Mouse (Mus musculus): ENCODE results near the gene Hebp1. TPM values are rescaled to one million over a fixed set of nuclear protein-coding genes. Genes with fewer than 3 reads are reported as not detected.

Gene Hebp1
- polyA plus RNA-seq, 1 experiment from 2014 or later, result 2.9 TPM

DNA sequence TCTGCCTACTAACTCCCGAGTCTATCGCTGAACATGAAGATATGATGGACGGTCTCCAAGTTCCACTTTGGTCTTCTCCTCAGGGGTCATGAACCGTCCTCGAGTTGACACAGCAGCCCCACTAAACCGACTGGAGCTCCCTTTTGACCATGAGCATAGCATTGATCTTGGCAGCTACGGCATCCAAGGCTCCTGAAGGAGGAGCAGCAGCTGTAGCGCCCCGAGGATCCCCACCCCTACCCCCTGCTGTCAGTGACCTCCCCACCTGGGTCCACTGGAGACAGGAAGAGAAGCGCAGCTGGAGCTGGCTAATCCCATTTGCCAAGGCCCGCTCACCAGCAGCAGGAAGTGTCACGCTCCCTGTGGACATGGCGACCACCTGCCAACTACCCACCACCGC is 26.1 kb downstream of the Hebp1 start:
- Histone ChIP-seq H3K4me2 (no peak overlapping the region), H3K9ac (ENCODE audit: low read length) (no peak overlapping the region), H3K9me3 (ENCODE audit: control insufficient read depth, low read length) (no peaks in the 10 kb centered on the region), H3K4me3 (ENCODE audit: low read depth, low read length) (no peak overlapping the region), H3K36me3 (ENCODE audit: control insufficient read depth, insufficient read depth, low read length) (no peaks in the 10 kb centered on the region), H3K4me1 (ENCODE audit: control insufficient read depth, insufficient read depth, low read length) (peaks cover 5% of the 10 kb centered on the region; the same call in 1 of the 2 replicates), H3K27ac (ENCODE audit: low read depth, low read length) (no peak overlapping the region), H3K27me3 (ENCODE audit: control insufficient read depth, insufficient read depth, low read length) (no peaks in the 10 kb centered on the region)
- DNase-seq (ENCODE audit: low spot score, missing footprints) (peak; percentile 80), ATAC-seq (ENCODE audit: low FRiP score) (no peak)
- 66% methylated on average over 14 of the region's 14 CpGs for WGBS

DNA sequence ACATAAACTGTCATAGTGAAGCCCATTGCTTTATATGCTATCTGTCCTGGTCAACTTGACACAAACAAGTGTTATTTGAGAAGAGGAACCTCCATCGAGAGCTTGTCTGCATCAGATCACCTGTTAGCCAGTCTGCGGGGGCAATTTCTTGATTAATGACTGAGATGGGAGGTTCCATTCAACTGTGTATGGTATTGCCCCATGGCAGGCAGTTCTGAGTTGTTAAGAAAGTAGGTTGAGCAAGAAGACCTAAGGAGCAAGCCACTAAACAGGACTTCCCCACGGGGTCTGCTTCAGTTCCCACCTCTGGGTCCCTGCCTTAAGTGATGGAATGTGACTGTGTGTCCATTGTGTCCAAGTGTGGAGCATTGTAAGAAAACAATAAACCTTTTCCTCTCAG is 28.6 kb downstream of the Hebp1 start:
- Histone ChIP-seq H3K9ac (ENCODE audit: low read length) (no peak overlapping the region), H3K36me3 (ENCODE audit: control insufficient read depth, insufficient read depth, low read length) (no peaks in the 10 kb centered on the region), H3K9me3 (ENCODE audit: control insufficient read depth, low read length) (no peaks in the 10 kb centered on the region), H3K4me2 (no peak overlapping the region), H3K27ac (ENCODE audit: low read depth, low read length) (no peak overlapping the region), H3K4me3 (ENCODE audit: low read depth, low read length) (no peak overlapping the region), H3K4me1 (ENCODE audit: control insufficient read depth, insufficient read depth, low read length) (peaks cover 5% of the 10 kb centered on the region; the same call in 1 of the 2 replicates), H3K27me3 (ENCODE audit: control insufficient read depth, insufficient read depth, low read length) (no peaks in the 10 kb centered on the region)
- 90% methylated on average over 3 of the region's 3 CpGs for WGBS
- DNase-seq (ENCODE audit: low spot score, missing footprints) (peak; percentile 77), ATAC-seq (ENCODE audit: low FRiP score) (no peak)

DNA sequence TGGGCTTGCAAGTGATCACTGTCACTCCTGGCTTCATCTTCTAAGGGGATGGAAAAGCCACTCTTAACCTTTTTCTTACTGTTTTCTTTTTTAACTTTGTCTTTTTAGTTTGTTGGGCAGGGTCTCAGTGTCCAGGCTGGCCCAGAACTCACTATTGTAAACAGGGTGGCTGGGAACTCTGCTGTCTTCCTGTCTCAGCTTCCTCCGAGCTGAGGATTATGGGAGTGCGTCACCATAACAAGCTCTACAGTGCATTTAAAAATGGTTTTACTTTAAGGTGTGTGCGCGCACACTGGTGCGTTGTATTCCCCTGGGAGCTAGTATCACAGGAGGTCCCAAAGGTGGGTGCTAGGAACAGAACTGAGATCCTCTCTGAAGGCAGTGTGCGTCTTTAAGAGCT is 29.4 kb downstream of the Hebp1 start:
- Histone ChIP-seq H3K27ac (ENCODE audit: low read depth, low read length) (no peak overlapping the region), H3K4me2 (peak overlapping the region; percentile 96), H3K27me3 (ENCODE audit: control insufficient read depth, insufficient read depth, low read length) (no peaks in the 10 kb centered on the region), H3K36me3 (ENCODE audit: control insufficient read depth, insufficient read depth, low read length) (no peaks in the 10 kb centered on the region), H3K9ac (ENCODE audit: low read length) (peak overlapping the region; percentile 66; the same call in 1 of the 2 replicates), H3K9me3 (ENCODE audit: control insufficient read depth, low read length) (no peaks in the 10 kb centered on the region), H3K4me1 (ENCODE audit: control insufficient read depth, insufficient read depth, low read length) (peaks cover 5% of the 10 kb centered on the region; the same call in 1 of the 2 replicates), H3K4me3 (ENCODE audit: low read depth, low read length) (peak overlapping the region; percentile 51)
- ATAC-seq (ENCODE audit: low FRiP score), result no peak
- DNase-seq (ENCODE audit: low spot score, missing footprints), result peak; percentile 85
- WGBS, result 73% methylated on average over 6 of the region's 6 CpGs

DNA sequence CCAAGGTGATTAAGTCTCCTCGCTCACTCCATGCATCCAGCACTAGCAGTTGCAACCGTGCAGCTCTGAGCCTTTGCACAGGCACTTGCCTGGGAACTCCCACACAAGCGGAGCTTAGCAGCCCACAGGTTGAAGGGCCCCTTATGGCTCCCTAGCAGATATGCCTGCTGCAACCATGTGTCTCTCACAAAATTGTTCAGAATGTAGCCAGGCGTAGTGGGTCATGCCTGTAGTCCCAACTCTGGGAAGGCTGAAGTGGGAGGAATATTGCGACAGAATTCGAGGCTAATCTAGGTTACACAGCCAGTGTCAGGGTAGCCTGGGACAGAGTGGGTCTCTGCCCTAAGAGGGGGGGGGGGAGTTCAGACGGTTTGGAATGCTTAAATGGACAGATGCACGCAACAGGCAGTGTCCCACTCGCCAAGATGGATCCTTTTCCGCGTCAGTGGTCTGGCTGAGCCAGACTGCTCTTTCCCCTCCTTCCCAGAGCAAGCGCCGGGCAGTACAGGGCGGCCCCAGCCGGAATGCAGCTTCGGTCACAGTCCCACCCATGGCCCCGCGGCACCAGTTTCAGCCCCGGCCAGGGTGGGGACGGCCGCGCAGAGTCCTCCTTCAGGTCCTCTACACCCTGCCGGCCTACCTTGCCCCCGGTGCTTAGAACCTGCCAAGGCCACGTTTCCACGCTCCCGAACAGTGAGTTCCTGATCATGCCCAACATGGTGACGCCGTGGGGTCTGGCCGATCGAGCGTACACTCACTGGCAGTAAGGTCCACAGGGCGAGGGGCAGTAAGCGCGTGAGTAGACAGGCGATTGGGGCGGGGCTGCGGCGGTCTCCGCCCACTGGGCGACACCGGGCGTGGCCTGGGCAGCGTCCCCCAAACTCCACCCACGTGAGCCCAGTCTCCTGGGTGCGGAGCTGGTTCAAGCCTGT is 30.2 kb downstream of the Hebp1 start:
- no peak overlapping the region for H3K27ac ChIP-seq (ENCODE audit: low read depth, low read length)
- peak overlapping the region; percentile 51 for H3K4me3 ChIP-seq (ENCODE audit: low read depth, low read length)
- peak; percentile 98 for DNase-seq (ENCODE audit: low spot score, missing footprints)
- H3K9ac ChIP-seq (ENCODE audit: low read length), result peak overlapping the region; percentile 66
- H3K4me1 ChIP-seq (ENCODE audit: control insufficient read depth, insufficient read depth, low read length), result peaks cover 7% of the 10 kb centered on the region
- WGBS, result 4% methylated on average over 46 of the region's 46 CpGs
- peak; percentile 91 for ATAC-seq (ENCODE audit: low FRiP score)
- H3K9me3 ChIP-seq (ENCODE audit: control insufficient read depth, low read length), result no peaks in the 10 kb centered on the region
- no peaks in the 10 kb centered on the region for H3K36me3 ChIP-seq (ENCODE audit: control insufficient read depth, insufficient read depth, low read length)
- H3K4me2 ChIP-seq, result peak overlapping the region; percentile 96
- H3K27me3 ChIP-seq (ENCODE audit: control insufficient read depth, insufficient read depth, low read length), result no peaks in the 10 kb centered on the region

DNA sequence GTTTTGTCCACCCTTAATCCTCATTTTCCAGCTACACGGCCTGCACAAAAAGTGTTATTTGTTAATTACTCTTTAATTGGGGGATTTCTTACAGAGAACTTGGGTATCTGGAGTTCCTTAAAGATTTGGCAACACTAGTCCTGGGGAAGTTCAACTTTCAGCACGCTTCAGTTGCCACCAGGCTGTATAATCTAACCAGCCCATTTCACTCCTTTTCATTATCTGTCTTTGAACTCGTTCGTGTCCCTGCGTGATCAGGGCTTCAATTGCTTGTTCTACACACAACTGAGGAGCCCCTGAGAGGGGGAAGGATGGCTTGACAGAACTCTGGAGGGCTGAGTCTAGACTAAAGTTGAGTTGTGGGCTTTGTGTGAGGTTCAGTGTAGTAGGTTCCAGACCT is 31.1 kb downstream of the Hebp1 start:
- Histone ChIP-seq H3K27me3 (ENCODE audit: control insufficient read depth, insufficient read depth, low read length) (no peaks in the 10 kb centered on the region), H3K4me3 (ENCODE audit: low read depth, low read length) (no peak overlapping the region), H3K4me2 (no peak overlapping the region), H3K27ac (ENCODE audit: low read depth, low read length) (no peak overlapping the region), H3K9ac (ENCODE audit: low read length) (no peak overlapping the region), H3K4me1 (ENCODE audit: control insufficient read depth, insufficient read depth, low read length) (peaks cover 7% of the 10 kb centered on the region), H3K9me3 (ENCODE audit: control insufficient read depth, low read length) (no peaks in the 10 kb centered on the region), H3K36me3 (ENCODE audit: control insufficient read depth, insufficient read depth, low read length) (no peaks in the 10 kb centered on the region)
- DNase-seq (ENCODE audit: low spot score, missing footprints), result no peak
- 61% methylated on average over 5 of the region's 5 CpGs for WGBS
- ATAC-seq (ENCODE audit: low FRiP score), result no peak

DNA sequence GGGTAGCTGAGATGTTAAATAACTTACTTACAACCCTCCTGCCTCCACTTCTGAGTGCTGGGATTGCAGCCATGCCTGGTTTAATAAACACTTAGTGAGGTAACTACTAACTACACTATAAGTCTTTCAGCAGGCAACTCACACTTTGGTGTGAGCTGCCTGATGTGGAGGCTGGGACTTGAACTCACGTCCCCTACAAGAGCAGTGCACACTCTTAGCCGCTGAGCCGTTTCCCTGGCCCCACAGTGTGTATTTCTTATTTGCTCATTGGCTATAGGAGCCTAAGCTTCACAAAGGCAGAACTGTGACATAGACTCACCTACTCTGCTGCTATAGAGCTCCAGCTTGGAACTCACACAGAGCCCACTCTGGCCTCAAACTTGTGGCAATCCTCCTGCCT is 31.6 kb downstream of the Hebp1 start:
- no peak overlapping the region for H3K4me2 ChIP-seq
- 93% methylated on average over 3 of the region's 3 CpGs for WGBS
- H3K4me3 ChIP-seq (ENCODE audit: low read depth, low read length), result no peak overlapping the region
- no peaks in the 10 kb centered on the region for H3K27me3 ChIP-seq (ENCODE audit: control insufficient read depth, insufficient read depth, low read length)
- no peak overlapping the region for H3K27ac ChIP-seq (ENCODE audit: low read depth, low read length)
- peaks cover 7% of the 10 kb centered on the region for H3K4me1 ChIP-seq (ENCODE audit: control insufficient read depth, insufficient read depth, low read length)
- no peaks in the 10 kb centered on the region for H3K9me3 ChIP-seq (ENCODE audit: control insufficient read depth, low read length)
- ATAC-seq (ENCODE audit: low FRiP score), result no peak
- no peak overlapping the region for H3K9ac ChIP-seq (ENCODE audit: low read length)
- H3K36me3 ChIP-seq (ENCODE audit: control insufficient read depth, insufficient read depth, low read length), result no peaks in the 10 kb centered on the region
- peak; percentile 54 for DNase-seq (ENCODE audit: low spot score, missing footprints)

DNA sequence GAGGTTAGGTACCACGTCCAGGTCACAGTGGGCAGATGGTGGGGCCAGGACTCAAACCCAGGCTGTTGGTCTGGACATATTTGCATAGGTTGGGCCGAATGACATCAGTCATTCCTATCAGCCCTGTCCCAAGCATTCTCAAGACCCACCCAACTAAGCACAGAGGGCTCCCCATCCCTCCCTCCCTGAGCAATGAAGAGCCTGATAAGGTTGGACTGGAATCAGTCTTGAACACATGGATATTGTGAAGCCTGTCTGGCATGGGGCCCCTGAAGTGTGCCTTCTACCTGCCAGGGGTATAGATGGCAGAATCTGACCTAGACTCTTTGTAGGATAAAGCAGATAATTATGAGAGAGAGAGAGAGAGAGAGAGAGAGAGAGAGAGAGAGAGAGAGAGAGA is 32.1 kb downstream of the Hebp1 start:
- Histone ChIP-seq H3K27ac (ENCODE audit: low read depth, low read length) (no peak overlapping the region), H3K4me2 (no peak overlapping the region), H3K36me3 (ENCODE audit: control insufficient read depth, insufficient read depth, low read length) (no peaks in the 10 kb centered on the region), H3K4me1 (ENCODE audit: control insufficient read depth, insufficient read depth, low read length) (peaks cover 7% of the 10 kb centered on the region), H3K27me3 (ENCODE audit: control insufficient read depth, insufficient read depth, low read length) (no peaks in the 10 kb centered on the region), H3K9me3 (ENCODE audit: control insufficient read depth, low read length) (no peaks in the 10 kb centered on the region), H3K4me3 (ENCODE audit: low read depth, low read length) (no peak overlapping the region), H3K9ac (ENCODE audit: low read length) (no peak overlapping the region)
- 64% methylated on average over 2 of the region's 2 CpGs for WGBS
- no peak for ATAC-seq (ENCODE audit: low FRiP score)
- no peak for DNase-seq (ENCODE audit: low spot score, missing footprints)

DNA sequence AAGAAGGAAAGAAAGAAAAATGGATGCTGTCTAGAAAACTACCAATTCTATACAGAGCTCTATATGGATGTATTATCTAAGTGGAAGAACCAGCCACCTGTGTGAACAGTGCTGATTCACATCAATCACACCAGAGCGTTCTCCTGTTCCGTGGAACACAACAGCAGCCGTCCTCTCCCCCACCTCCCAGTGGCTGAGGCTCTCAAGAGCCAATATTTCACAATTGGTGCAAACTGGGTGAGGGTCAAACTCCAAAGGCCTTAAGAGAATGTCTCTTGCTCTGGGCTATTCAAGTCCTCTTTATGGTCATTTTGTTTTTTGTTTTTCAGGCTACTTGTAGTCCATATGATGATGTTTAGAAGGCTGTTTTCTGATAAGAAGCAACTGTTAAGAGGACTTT is 32.6 kb downstream of the Hebp1 start:
- Histone ChIP-seq H3K4me3 (ENCODE audit: low read depth, low read length) (no peak overlapping the region), H3K9ac (ENCODE audit: low read length) (no peak overlapping the region), H3K36me3 (ENCODE audit: control insufficient read depth, insufficient read depth, low read length) (no peaks in the 10 kb centered on the region), H3K9me3 (ENCODE audit: control insufficient read depth, low read length) (no peaks in the 10 kb centered on the region), H3K27me3 (ENCODE audit: control insufficient read depth, insufficient read depth, low read length) (no peaks in the 10 kb centered on the region), H3K4me1 (ENCODE audit: control insufficient read depth, insufficient read depth, low read length) (peaks cover 7% of the 10 kb centered on the region), H3K27ac (ENCODE audit: low read depth, low read length) (no peak overlapping the region), H3K4me2 (no peak overlapping the region)
- WGBS, result 74% methylated on average over 3 of the region's 3 CpGs
- DNase-seq (ENCODE audit: low spot score, missing footprints) (no peak), ATAC-seq (ENCODE audit: low FRiP score) (no peak)

DNA sequence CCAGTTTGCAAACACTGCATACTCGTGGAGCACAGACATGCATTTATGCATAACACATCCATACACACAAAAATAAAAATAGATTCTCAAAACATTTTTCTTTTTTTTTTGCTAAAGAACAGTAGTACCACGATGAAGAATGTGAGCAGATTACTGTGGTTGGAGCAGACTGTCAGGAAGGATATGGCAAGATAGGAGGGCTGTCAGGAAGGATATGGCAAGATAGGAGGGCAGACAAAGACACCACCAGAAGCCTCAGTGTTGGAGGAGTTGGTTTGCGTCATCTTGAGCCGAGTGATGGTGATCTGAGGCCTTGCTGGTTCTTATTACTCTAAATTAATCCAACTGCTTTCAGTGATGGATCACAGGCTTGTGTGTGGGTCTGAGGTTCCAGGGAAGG is 35.0 kb downstream of the Hebp1 start:
- H3K4me3 ChIP-seq (ENCODE audit: low read depth, low read length), result no peak overlapping the region
- H3K9ac ChIP-seq (ENCODE audit: low read length), result no peak overlapping the region
- peaks cover 4% of the 10 kb centered on the region; the same call in 1 of the 2 replicates for H3K4me1 ChIP-seq (ENCODE audit: control insufficient read depth, insufficient read depth, low read length)
- no peak overlapping the region for H3K27ac ChIP-seq (ENCODE audit: low read depth, low read length)
- H3K9me3 ChIP-seq (ENCODE audit: control insufficient read depth, low read length), result no peaks in the 10 kb centered on the region
- H3K36me3 ChIP-seq (ENCODE audit: control insufficient read depth, insufficient read depth, low read length), result no peaks in the 10 kb centered on the region
- 77% methylated on average over 4 of the region's 4 CpGs for WGBS
- no peak overlapping the region for H3K4me2 ChIP-seq
- peak; percentile 37 for DNase-seq (ENCODE audit: low spot score, missing footprints)
- no peak for ATAC-seq (ENCODE audit: low FRiP score)
- H3K27me3 ChIP-seq (ENCODE audit: control insufficient read depth, insufficient read depth, low read length), result no peaks in the 10 kb centered on the region

All from midbrain, embryonic 11.5 days (tissue).